Mouse (Mus musculus) heart, embryonic 14.5 days (tissue): ENCODE measurements around the gene Cyp11a1. TPM values are rescaled to one million over a fixed set of nuclear protein-coding genes. Genes with fewer than 3 reads are reported as not detected.

Source experiments
- ATAC-seq: fragments of 200-750 bp; cut with Nextera tagmentation; 2 replicates; pipeline ENCODE4 v1.8.0; 2017; ENCODE audit warnings: low read depth, moderate TSS enrichment; ENCODE audit not compliant: insufficient number of reproducible peaks, insufficient read depth, low FRiP score
- H3K27ac ChIP-seq, 2 experiments: fragments of 200-500 bp in 1 of 2; fragments of 300-500 bp in 1 of 2; sonication (generic) in 1 of 2; replicated peaks in 1 of 2; 2 replicates each; pipeline ENCODE4 v1.5.1; 2012 to 2014; ENCODE audit warnings: low read depth in 2 of 2, low read length in 2 of 2, control low read depth in 1 of 2, mild to moderate bottlenecking in 1 of 2, mixed read lengths in 1 of 2; ENCODE audit not compliant: control insufficient read depth in 1 of 2, insufficient read depth in 1 of 2
- H3K27me3 ChIP-seq: fragments of 300-500 bp; sonication (generic); 2 replicates; pipeline ENCODE4 v1.6.1; 2014; ENCODE audit warnings: mild to moderate bottlenecking, low read length, control low read depth; ENCODE audit not compliant: control insufficient read depth, insufficient read depth
- H3K36me3 ChIP-seq: fragments of 300-500 bp; sonication (generic); 2 replicates; pipeline ENCODE4 v1.6.1; 2014; ENCODE audit warnings: mild to moderate bottlenecking, control low read depth, low read length, mixed read lengths; ENCODE audit not compliant: control insufficient read depth, insufficient read depth
- H3K4me1 ChIP-seq, 2 experiments: fragments of 200-500 bp in 1 of 2; fragments of 300-500 bp in 1 of 2; sonication (generic) in 1 of 2; 2 replicates each; pipeline ENCODE4 v1.6.1; 2012 to 2014; ENCODE audit warnings: low read length in 2 of 2, control low read depth in 1 of 2, mixed read lengths in 1 of 2; ENCODE audit not compliant: control insufficient read depth in 2 of 2, insufficient read depth in 2 of 2
- H3K4me2 ChIP-seq: fragments of 300-500 bp; sonication (generic); 2 replicates; pipeline ENCODE4 v1.6.1; 2014; ENCODE audit warnings: mild to moderate bottlenecking, low read length
- H3K4me3 ChIP-seq, 2 experiments: fragments of 200-500 bp in 1 of 2; fragments of 300-500 bp in 1 of 2; sonication (generic) in 1 of 2; 2 replicates each; pipeline ENCODE4 v1.5.1; 2012 to 2014; ENCODE audit warnings: low read length in 2 of 2, mild to moderate bottlenecking in 2 of 2, control low read depth in 1 of 2, low read depth in 1 of 2, moderate library complexity in 1 of 2; ENCODE audit not compliant: control insufficient read depth in 1 of 2, insufficient read depth in 1 of 2
- H3K9ac ChIP-seq: fragments of 300-500 bp; sonication (generic); 2 replicates; pipeline ENCODE4 v1.6.1; 2014; ENCODE audit warnings: mild to moderate bottlenecking, low read length
- H3K9me3 ChIP-seq: fragments of 300-500 bp; sonication (generic); 2 replicates; pipeline ENCODE4 v1.6.1; 2016; ENCODE audit warnings: low read length, control low read depth; ENCODE audit not compliant: control insufficient read depth
- WGBS: fragments of 180-500 bp; shearing (Covaris S2); extraction: QIAGEN DNeasy Blood & Tissue Kit; methylation state at CpG from one replicate; pipeline ENCODE4 v1.1.7; 2014; 5-methylcytosine and 5-hydroxymethylcytosine counted together
- polyA plus RNA-seq: library from polyadenylated mRNA; unstranded; fragments of >200 nt; fragmentation: Nextera tagmentation; extraction: Ambion mirVana; gene quantifications from 2 replicates; pipeline ENCODE4 v1.2.1, GENCODE M21; 2014

Cyp11a1 gene
- polyA plus RNA-seq, 1 experiment from 2014 or later: 0.27 TPM

- no peak overlapping the region for H3K27ac ChIP-seq
- ATAC-seq: no peak
- H3K4me1 ChIP-seq: no peaks in the 10 kb centered on the region
- H3K9me3 ChIP-seq: no peaks in the 10 kb centered on the region
- H3K27me3 ChIP-seq: peaks cover 8% of the 10 kb centered on the region
- no peak overlapping the region for H3K4me2 ChIP-seq
- 41% methylated on average over 2 of the region's 2 CpGs for WGBS
- no peaks in the 10 kb centered on the region for H3K36me3 ChIP-seq
- H3K9ac ChIP-seq: no peak overlapping the region
- H3K4me3 ChIP-seq: no peak overlapping the region
Observed at GRCm38 (mm10) chr9:58027426-58028180, 21.4 kb downstream of the Cyp11a1 start.

DNA sequence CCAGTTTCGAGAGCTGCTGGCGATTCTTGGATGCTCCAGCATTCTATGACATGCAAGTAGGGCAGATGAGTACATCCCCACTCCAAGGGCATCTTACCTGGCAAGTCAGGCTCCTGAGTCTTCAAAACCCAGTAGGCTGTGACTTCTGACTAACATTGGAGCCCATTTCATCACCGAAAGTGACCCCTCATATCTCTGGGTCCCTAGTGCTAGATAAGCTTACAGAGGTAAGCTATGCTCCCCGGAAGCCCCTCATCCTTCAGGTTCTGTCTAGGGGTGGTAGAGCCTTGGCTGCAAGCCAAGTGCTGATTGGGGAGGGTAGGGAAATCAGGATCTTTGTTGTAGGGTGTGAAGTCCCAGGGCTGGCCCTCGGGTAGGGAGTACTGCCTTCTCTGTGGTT, 22.6 kb downstream of the Cyp11a1 start:
- no peaks in the 10 kb centered on the region for H3K9me3 ChIP-seq
- no peak overlapping the region for H3K9ac ChIP-seq
- no peak overlapping the region for H3K27ac ChIP-seq
- ATAC-seq: no peak
- peaks cover 8% of the 10 kb centered on the region for H3K27me3 ChIP-seq
- no peak overlapping the region for H3K4me2 ChIP-seq
- H3K4me3 ChIP-seq: no peak overlapping the region
- WGBS: 47% methylated on average over 5 of the region's 5 CpGs
- no peaks in the 10 kb centered on the region for H3K4me1 ChIP-seq
- no peaks in the 10 kb centered on the region for H3K36me3 ChIP-seq

GRCm38 (mm10) chr9:58029635-58030034, 23.4 kb downstream of the Cyp11a1 start:
- H3K9ac ChIP-seq: no peak overlapping the region
- H3K4me3 ChIP-seq: no peak overlapping the region
- no peaks in the 10 kb centered on the region for H3K36me3 ChIP-seq
- no peak for ATAC-seq
- peaks cover 10% of the 10 kb centered on the region for H3K27me3 ChIP-seq
- no peak overlapping the region for H3K4me2 ChIP-seq
- H3K27ac ChIP-seq: no peak overlapping the region
- WGBS: 82% methylated on average over 6 of the region's 6 CpGs
- H3K4me1 ChIP-seq: no peaks in the 10 kb centered on the region
- H3K9me3 ChIP-seq: no peaks in the 10 kb centered on the region

- no peak for ATAC-seq
- Histone ChIP-seq H3K9ac (no peak overlapping the region), H3K36me3 (no peaks in the 10 kb centered on the region), H3K27ac (no peak overlapping the region), H3K9me3 (no peaks in the 10 kb centered on the region), H3K27me3 (peaks cover 12% of the 10 kb centered on the region), H3K4me2 (no peak overlapping the region), H3K4me1 (no peaks in the 10 kb centered on the region), H3K4me3 (no peak overlapping the region)
- WGBS: 60% methylated on average over 5 of the region's 5 CpGs
Observed at GRCm38 (mm10) chr9:58031895-58032294, 25.7 kb downstream of the Cyp11a1 start.

DNA sequence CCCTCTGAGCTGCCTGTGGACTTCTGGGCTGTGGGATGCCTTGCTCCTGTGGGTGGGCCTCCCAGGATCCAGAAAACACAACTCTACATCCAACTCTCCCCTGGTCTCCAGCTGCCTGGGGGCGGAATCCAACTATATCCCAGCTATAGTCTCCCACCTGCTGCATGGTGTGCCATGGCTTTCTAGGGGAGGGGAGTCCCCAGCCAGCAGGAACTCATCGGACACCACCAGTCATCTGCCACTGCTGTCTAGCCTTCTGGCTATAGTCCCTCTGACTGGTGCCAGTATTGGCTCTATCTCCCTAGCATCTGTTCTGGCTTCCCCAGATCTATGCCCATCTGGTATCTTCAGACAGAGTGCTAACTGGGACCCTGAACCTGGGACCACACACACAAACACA, 29.3 kb downstream of the Cyp11a1 start:
- H3K27me3 ChIP-seq: peaks cover 25% of the 10 kb centered on the region
- no peaks in the 10 kb centered on the region for H3K4me1 ChIP-seq
- WGBS: 75% methylated on average over 2 of the region's 2 CpGs
- H3K9ac ChIP-seq: no peak overlapping the region
- no peak overlapping the region for H3K4me2 ChIP-seq
- no peak overlapping the region for H3K27ac ChIP-seq
- H3K4me3 ChIP-seq: no peak overlapping the region
- no peaks in the 10 kb centered on the region for H3K9me3 ChIP-seq
- H3K36me3 ChIP-seq: no peaks in the 10 kb centered on the region
- no peak for ATAC-seq

- Histone ChIP-seq H3K36me3 (no peaks in the 10 kb centered on the region), H3K27me3 (peaks cover 25% of the 10 kb centered on the region), H3K4me3 (no peak overlapping the region), H3K27ac (no peak overlapping the region), H3K9ac (no peak overlapping the region), H3K9me3 (no peaks in the 10 kb centered on the region), H3K4me1 (no peaks in the 10 kb centered on the region), H3K4me2 (no peak overlapping the region)
- WGBS: 61% methylated on average over 7 of the region's 7 CpGs
- no peak for ATAC-seq
Observed at GRCm38 (mm10) chr9:58035951-58036698, 29.9 kb downstream of the Cyp11a1 start.

GRCm38 (mm10) chr9:58036961-58037360, 30.8 kb downstream of the Cyp11a1 start:
- H3K4me2 ChIP-seq: no peak overlapping the region
- H3K36me3 ChIP-seq: no peaks in the 10 kb centered on the region
- H3K27ac ChIP-seq: no peak overlapping the region
- H3K9me3 ChIP-seq: no peaks in the 10 kb centered on the region
- H3K4me3 ChIP-seq: no peak overlapping the region
- peaks cover 25% of the 10 kb centered on the region for H3K27me3 ChIP-seq
- no peak for ATAC-seq
- H3K9ac ChIP-seq: no peak overlapping the region
- peaks cover 0 to 2% of the 10 kb centered on the region in 2 experiments; a peak in 1 of 4 replicates for H3K4me1 ChIP-seq
- 78% methylated on average over 4 of the region's 4 CpGs for WGBS
